Comparison of ENCODE assay signal across 42 mouse cellular contexts in the genomic region with DNA sequence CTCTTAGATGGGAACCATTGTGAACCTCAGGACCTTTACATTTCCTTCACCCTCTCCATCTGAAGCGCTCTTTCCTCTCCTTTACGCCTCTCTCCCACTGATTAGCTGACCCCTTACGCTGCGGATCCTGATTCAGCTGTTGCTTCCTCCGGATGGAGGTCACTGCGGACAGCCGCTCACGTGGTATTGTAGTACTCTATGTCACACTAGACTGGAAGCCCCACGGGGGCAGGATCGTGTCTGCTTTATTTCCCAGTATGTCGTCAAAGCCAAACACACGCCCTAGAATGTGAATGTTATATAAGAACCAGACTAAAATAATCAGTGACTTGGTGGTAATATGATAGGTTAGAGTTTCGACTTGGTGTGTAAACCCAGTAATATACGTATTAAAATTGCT. TPM values are rescaled to one million over a fixed set of nuclear protein-coding genes. Genes with fewer than 3 reads are reported as not detected.
"Had no signal": no experiment of that assay in that cellular context is flagged by ENCODE, and none has a peak within 500 bp of the region (broad histone marks: within the 10 kb centered on the region; RNA-seq: fewer than 3 reads in every experiment).

No protein-coding gene starts in this region.

- H3K27me3 ChIP-seq: heart, embryonic 13.5 days; heart, embryonic 15.5 days; hindbrain, embryonic 12.5 days; hindbrain, embryonic 13.5 days; hindbrain, embryonic 15.5 days; intestine, embryonic 15.5 days; kidney, embryonic 15.5 days had no signal

- ATAC-seq: hindbrain, embryonic 16.5 days; hindbrain, postnatal 0 days; inflammation-experienced regulatory T-cells, adult 6 months; intestine, embryonic 15.5 days; intestine, embryonic 16.5 days; intestine, postnatal 0 days had no signal

- H3K27ac ChIP-seq: heart, embryonic 13.5 days; heart, embryonic 15.5 days; hindbrain, embryonic 10.5 days; hindbrain, embryonic 12.5 days; hindbrain, embryonic 13.5 days; hindbrain, embryonic 14.5 days; hindbrain, embryonic 15.5 days; hindbrain, postnatal 0 days; intestine, embryonic 15.5 days; layer of hippocampus, adult 2 months; left cerebral cortex, adult 2 months had no signal

- DNase-seq: heart, postnatal 10 days; heart, postnatal 4 days; kidney, adult 11 months; kidney, adult 18-20 months; kidney, adult 8-10 months; kidney, adult 9 months; kidney, postnatal 10 days; kidney, postnatal 14 days; kidney, postnatal 36 days; kidney, postnatal 4 days; layer of hippocampus, adult 9-11 months; layer of hippocampus, postnatal 36 days had no signal

- H3K9me3 ChIP-seq: heart, embryonic 15.5 days; hindbrain, embryonic 10.5 days; hindbrain, embryonic 12.5 days; hindbrain, embryonic 13.5 days; hindbrain, embryonic 15.5 days; intestine, embryonic 15.5 days had no signal

- H3K9ac ChIP-seq: heart, embryonic 13.5 days; heart, embryonic 15.5 days; hindbrain, embryonic 12.5 days; hindbrain, embryonic 13.5 days; hindbrain, embryonic 14.5 days; hindbrain, embryonic 15.5 days; intestine, embryonic 15.5 days; kidney, embryonic 15.5 days had no signal

- H3K4me3 ChIP-seq: heart, embryonic 13.5 days; heart, embryonic 15.5 days; hindbrain, embryonic 10.5 days; hindbrain, embryonic 12.5 days; hindbrain, embryonic 13.5 days; hindbrain, embryonic 15.5 days; intestine, embryonic 15.5 days; kidney, embryonic 15.5 days; layer of hippocampus, adult 2 months; left cerebral cortex, adult 2 months had no signal

- H3K4me1 ChIP-seq: hindbrain, embryonic 10.5 days; hindbrain, embryonic 12.5 days; hindbrain, embryonic 13.5 days; hindbrain, embryonic 15.5 days; intestine, embryonic 15.5 days; kidney, embryonic 15.5 days had no signal

- H3K4me2 ChIP-seq: heart, embryonic 11.5 days; heart, embryonic 13.5 days; heart, embryonic 15.5 days; hindbrain, embryonic 12.5 days; hindbrain, embryonic 13.5 days; hindbrain, embryonic 14.5 days; hindbrain, embryonic 15.5 days; intestine, embryonic 15.5 days; kidney, embryonic 15.5 days had no signal

- H3K36me3 ChIP-seq: heart, embryonic 13.5 days; heart, embryonic 15.5 days; hindbrain, embryonic 10.5 days; hindbrain, embryonic 12.5 days; hindbrain, embryonic 13.5 days; hindbrain, embryonic 15.5 days; intestine, embryonic 15.5 days; kidney, embryonic 15.5 days had no signal

RNA-seq across cellular contexts. Expression of a gene that starts 25.1 kb away (rescaled TPM):
- total RNA-seq: hematopoietic stem cell, adult 5-6 weeks; hindbrain, postnatal 0 days; layer of hippocampus, adult 18-20 months; layer of hippocampus, adult 2 months; layer of hippocampus, adult 8-10 months; layer of hippocampus, postnatal 10 days; layer of hippocampus, postnatal 14 days; layer of hippocampus, postnatal 25 days; layer of hippocampus, postnatal 36 days; left cerebral cortex, adult 18-20 months; left cerebral cortex, adult 2 months had no signal
- polyA plus RNA-seq: hindbrain, embryonic 10.5 days; hindbrain, embryonic 11.5 days; hindbrain, embryonic 12.5 days; hindbrain, embryonic 13.5 days; hindbrain, embryonic 14.5 days; hindbrain, embryonic 15.5 days; hindbrain, embryonic 16.5 days; hindbrain, postnatal 0 days; inflammation-experienced regulatory T-cells, adult 6 months; intestine, embryonic 14.5 days; intestine, embryonic 15.5 days; intestine, embryonic 16.5 days; intestine, postnatal 0 days; kidney, embryonic 14.5 days; kidney, postnatal 0 days; large intestine, adult 2 months had no signal

RNA-seq across cellular contexts. Expression of a gene that starts 44.5 kb away (rescaled TPM):
- total RNA-seq: hematopoietic stem cell, adult 5-6 weeks; layer of hippocampus, adult 18-20 months; layer of hippocampus, adult 2 months; layer of hippocampus, postnatal 10 days; layer of hippocampus, postnatal 14 days; layer of hippocampus, postnatal 25 days; layer of hippocampus, postnatal 36 days; left cerebral cortex, adult 18-20 months; left cerebral cortex, adult 2 months; left cerebral cortex, adult 8-10 months had no signal
- polyA plus RNA-seq: hindbrain, embryonic 10.5 days; hindbrain, embryonic 11.5 days; hindbrain, embryonic 12.5 days; hindbrain, embryonic 13.5 days; inflammation-experienced regulatory T-cells, adult 6 months; intestine, embryonic 14.5 days; intestine, embryonic 15.5 days; intestine, embryonic 16.5 days; intestine, postnatal 0 days; large intestine, adult 2 months had no signal

RNA-seq across cellular contexts. Expression of a gene that starts 57.6 kb away (rescaled TPM):
- total RNA-seq: hematopoietic stem cell, adult 5-6 weeks had no signal
- polyA plus RNA-seq: inflammation-experienced regulatory T-cells, adult 6 months; intestine, embryonic 14.5 days; intestine, embryonic 15.5 days; kidney, embryonic 14.5 days had no signal
